Mouse (Mus musculus): ENCODE data around the gene Psmd1. TPM values are rescaled to one million over a fixed set of nuclear protein-coding genes. Genes with fewer than 3 reads are reported as not detected.

Psmd1 gene
- total RNA-seq (2023): 37.3 and 40.1 TPM in 2 replicates

GRCm38 (mm10) chr1:86064271-86064991, at the start of gene Psmd1:
Gene Psmd1 (plus strand): TSS chr1:86064387.

DNA sequence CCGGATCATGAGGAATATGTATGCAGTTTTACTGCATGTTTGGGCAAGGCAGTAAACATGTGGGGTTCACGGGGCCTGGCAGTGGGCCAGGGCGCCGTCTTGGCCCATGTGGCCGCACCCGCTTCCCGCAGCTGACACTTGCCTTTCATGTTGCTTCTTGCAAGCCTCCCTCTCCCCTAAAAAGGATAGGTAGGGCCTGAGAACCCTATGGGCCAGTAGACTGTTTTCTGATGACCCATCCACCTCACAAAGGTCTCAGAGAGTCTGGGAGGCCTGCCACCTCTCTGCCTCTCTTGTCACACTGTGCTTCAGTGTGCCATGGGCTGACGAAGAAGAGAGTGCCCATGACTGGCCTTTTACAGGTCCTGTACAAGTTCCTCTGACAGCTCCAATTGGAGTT, 47.7 kb upstream of the Psmd1 start, which contains the start of gene Spata3:
TSS of gene Spata3 (plus strand) at position 301 of the 400 bp plus-strand sequence.

GRCm38 (mm10) chr1:86045848-86046805, 18.1 kb upstream of the Psmd1 start, which contains the start of gene 2810459M11Rik:
Gene 2810459M11Rik (plus strand): TSS chr1:86045863.

GRCm38 (mm10) chr1:86111779-86112178, 47.6 kb downstream of the Psmd1 start, which contains the start of gene Htr2b:
Gene Htr2b (minus strand): TSS chr1:86111970.

GRCm38 (mm10) chr1:86133337-86133736, 69.2 kb downstream of the Psmd1 start, which contains the start of gene Gm21972:
Gene Gm21972 (plus strand): TSS chr1:86133637.

GRCm38 (mm10) chr1:86154133-86154823, 90.1 kb downstream of the Psmd1 start, which contains the start of gene Armc9:
Gene Armc9 (plus strand): TSS chr1:86154780.

Other genes with a start within 250 kb of the Psmd1 start
- 40.2 and 45.8 TPM in 2 replicates for gene Itm2c, start 170.1 kb upstream of the Psmd1 start, total RNA-seq (2023)
- gene 4933407L21Rik, start 135.9 kb upstream of the Psmd1 start, total RNA-seq (2023): not detected in 2 replicates
- 0.29 TPM in 1 of 2 replicates, not detected in the other for gene Gpr55, start 103.4 kb upstream of the Psmd1 start, total RNA-seq (2023)
- not detected in 2 replicates for gene Spata3, start 47.6 kb upstream of the Psmd1 start, total RNA-seq (2023)
- not detected in 2 replicates for gene 2810459M11Rik, start 18.5 kb upstream of the Psmd1 start, total RNA-seq (2023)
- gene Htr2b, start 47.6 kb downstream of the Psmd1 start, total RNA-seq (2023): not detected in 2 replicates
- gene Gm21972, start 69.2 kb downstream of the Psmd1 start, total RNA-seq (2023): 2.4 TPM in 1 of 2 replicates, not detected in the other
- gene Armc9, start 90.4 kb downstream of the Psmd1 start, total RNA-seq (2023): 1.2 and 3.5 TPM in 2 replicates
- 0.27 and 0.41 TPM in 2 replicates for gene B3gnt7, start 238.4 kb downstream of the Psmd1 start, total RNA-seq (2023)

Data from neutrophil, adult 65 days (primary cell).